Mouse (Mus musculus) fibroblast of lung, adult 2 months (primary cell): Measurements from ENCODE around the gene Rrad.

Experiments
- DNase-seq: peaks from one replicate; pipeline ENCODE4 v3.0.0-alpha.2; 2011; ENCODE audit warnings: low read depth

Gene Rrad

GRCm38 (mm10) chr8:104611613-104612012 is 19.5 kb downstream of the Rrad start:
- no peak for DNase-seq

DNA sequence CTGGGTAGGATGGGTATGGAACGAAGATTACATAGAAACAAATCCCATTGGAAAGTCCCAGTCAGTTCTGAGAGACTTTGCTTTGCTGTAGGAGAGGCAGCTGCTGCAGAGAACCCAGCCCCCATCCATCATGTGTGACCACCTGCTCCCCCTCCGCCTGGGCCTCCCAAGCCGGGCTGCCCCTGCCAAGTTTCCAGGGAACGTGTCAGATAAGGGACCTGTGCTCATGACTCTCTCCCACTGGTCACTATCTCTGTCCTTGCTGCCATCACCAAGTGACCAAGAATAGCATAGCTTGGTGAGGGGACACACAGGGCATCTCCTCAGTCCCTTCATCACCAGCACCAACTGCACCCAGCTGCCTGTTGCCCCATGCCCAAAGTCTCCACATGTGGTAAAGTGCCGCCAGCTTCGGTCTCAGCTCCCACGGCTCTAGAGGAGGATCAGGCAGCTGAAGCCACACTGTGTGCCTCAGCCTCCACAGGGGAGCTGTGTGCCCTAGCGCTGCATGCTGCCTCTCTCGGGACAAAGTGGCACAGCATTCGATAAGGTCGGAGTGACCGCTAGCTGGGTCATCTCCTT is 20.9 kb downstream of the Rrad start:
- no peak for DNase-seq

DNA sequence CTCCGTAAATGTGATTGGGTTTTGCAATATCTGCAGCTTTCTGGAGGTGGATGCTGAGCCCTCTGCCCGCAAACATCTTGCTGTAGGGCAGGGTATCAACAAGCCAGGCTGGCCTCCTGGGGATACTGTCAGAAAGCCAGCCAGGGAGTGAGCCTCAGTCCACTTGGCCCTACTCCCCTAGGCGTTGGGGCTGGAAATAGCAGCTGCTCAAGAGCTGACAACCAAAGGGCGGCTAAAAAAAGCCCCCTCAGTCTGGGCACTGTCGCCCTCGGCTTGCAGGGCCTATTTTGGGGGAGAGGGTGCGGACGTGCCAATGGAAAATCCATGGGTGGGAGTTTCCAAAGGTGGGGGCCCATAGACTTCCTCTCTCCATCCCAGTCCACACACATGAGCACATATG is 21.9 kb downstream of the Rrad start:
- no peak for DNase-seq

GRCm38 (mm10) chr8:104607944-104608343 is 23.2 kb downstream of the Rrad start:
- DNase-seq = no peak

DNA sequence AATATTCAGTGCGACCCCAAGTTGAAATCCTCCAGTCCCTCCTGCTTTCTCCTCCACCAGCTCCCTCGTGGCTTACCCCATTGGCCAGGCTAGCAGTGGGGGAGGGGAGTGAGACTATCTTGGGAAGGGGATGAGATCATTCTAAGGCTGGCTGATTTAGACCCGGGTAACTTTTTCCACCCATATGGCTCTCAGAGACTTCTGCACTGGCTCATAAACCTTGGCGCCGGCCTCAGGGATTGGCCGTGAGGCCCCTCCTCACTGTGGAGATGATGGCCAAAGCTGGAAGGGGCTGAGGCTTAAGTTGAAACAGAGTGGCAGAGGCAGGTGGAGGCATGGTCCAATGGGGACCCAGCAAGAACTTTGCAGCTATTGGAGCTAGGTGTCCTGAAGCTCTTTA is 24.8 kb downstream of the Rrad start:
- no peak for DNase-seq

- no peak for DNase-seq
Measured at GRCm38 (mm10) chr8:104603245-104603593, 27.9 kb downstream of the Rrad start.

GRCm38 (mm10) chr8:104602468-104603244 is 28.5 kb downstream of the Rrad start:
- DNase-seq = peak; percentile 71

- DNase-seq = no peak
Measured at GRCm38 (mm10) chr8:104601941-104602371, 29.2 kb downstream of the Rrad start.

DNA sequence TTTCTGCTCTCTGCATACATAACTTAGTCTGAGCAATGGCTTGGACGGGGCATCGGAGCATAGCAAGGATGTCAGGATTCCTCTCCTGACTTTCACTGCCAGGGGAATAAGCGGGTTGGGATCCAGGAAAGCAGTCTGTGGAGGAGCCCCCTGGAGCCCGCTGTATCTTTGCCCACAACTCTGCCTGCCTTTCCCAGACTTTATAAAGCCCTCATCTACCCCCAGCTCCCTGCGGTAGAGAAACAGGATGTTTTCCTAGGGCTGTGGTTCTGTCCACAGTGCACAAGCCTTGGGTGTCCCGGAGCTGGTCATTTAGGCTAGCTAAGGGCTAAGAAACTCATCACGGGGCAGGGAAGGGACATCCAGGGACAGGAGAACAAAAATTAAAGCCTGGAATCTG is 29.7 kb downstream of the Rrad start:
- no peak for DNase-seq

GRCm38 (mm10) chr8:104598496-104598895 is 32.6 kb downstream of the Rrad start:
- no peak for DNase-seq

GRCm38 (mm10) chr8:104597656-104598055 is 33.5 kb downstream of the Rrad start:
- DNase-seq = no peak

- DNase-seq = no peak
Measured at GRCm38 (mm10) chr8:104595773-104596536, 35.2 kb downstream of the Rrad start.

DNA sequence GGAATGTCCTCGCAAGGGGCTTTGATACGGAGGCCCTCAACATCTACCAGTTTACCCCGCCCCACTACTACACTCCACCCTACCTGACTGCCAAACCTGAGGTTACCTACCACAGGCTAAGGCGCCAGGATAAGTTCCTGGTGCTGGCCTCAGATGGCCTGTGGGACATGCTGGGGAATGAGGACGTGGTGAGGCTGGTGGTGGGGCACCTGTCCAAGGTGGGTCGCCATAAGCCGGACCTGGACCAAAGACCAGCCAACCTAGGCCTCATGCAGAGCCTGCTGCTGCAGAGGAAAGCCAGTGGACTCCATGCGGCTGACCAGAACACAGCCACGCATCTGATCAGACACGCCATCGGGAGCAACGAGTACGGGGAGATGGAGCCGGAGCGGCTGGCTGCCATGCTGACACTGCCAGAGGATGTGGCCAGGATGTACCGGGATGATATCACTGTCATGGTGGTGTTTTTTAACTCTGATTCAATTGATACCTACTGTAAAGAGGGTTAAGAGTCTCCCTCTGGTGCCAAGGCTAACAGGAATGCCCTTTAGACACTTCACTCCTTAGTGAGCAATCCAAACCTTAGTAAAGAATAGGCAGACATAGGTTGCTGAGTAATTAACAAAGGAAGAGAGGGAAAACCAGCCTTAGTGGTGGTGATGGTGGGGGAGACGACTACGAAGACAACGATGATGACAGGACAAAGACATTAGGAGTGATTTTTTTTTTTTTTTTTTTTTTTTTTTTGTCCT is 36.3 kb downstream of the Rrad start:
- DNase-seq = no peak

- no peak for DNase-seq
Measured at GRCm38 (mm10) chr8:104593536-104594325, 37.4 kb downstream of the Rrad start.

GRCm38 (mm10) chr8:104592566-104592965 is 38.6 kb downstream of the Rrad start:
- no peak for DNase-seq

GRCm38 (mm10) chr8:104591856-104592255 is 39.3 kb downstream of the Rrad start:
- DNase-seq = no peak

GRCm38 (mm10) chr8:104591133-104591834 is 39.8 kb downstream of the Rrad start, which contains the start of gene Pdp2:
Pdp2 (plus strand) TSS chr8:104591451.
- peak; percentile 71 for DNase-seq

GRCm38 (mm10) chr8:104590284-104590683 is 40.8 kb downstream of the Rrad start:
- DNase-seq = no peak

- no peak for DNase-seq
Measured at GRCm38 (mm10) chr8:104584522-104584921, 46.6 kb downstream of the Rrad start.
